14 mouse cellular contexts compared by ENCODE assay signal in genomic region chr12:79814312-79815091, GRCm38 (mm10).
A peak's percentile ranks its signal among the peaks of the same experiment; 100 is the strongest.
DNase-seq lines count a peak whose midpoint lies in the region; ATAC-seq and TF ChIP-seq lines count a peak whose summit lies in the region.
"Had no signal": no experiment of that assay in that cellular context is flagged by ENCODE, and none has a peak within 500 bp of the region (broad histone marks: within the 10 kb centered on the region; RNA-seq: fewer than 3 reads in every experiment).

No protein-coding gene starts in this region.

- intact Hi-C loops in gastrocnemius, adult 2 months (cut with DNase I), result no loop called here
- intact Hi-C loops in gastrocnemius, postnatal 36 days (cut with DNase I), result no loop called here

- no peak for TF ChIP-seq CTCF in gastrocnemius, adult 2 months (IDR thresholded peaks at IDR 0.05)
- no peak for TF ChIP-seq CTCF in forebrain, postnatal 0 days (IDR thresholded peaks at IDR 0.05; ENCODE audit: low read depth)

- 0 out of 2 replicates have a peak overlapping the region, but pooled peaks have one; percentile 34 for H3K9ac ChIP-seq in neural tube, embryonic 13.5 days
- H3K9ac ChIP-seq in forebrain, postnatal 0 days, result no peak overlapping the region
- H3K9ac ChIP-seq in midbrain, embryonic 15.5 days, result no peak overlapping the region
- H3K9ac ChIP-seq: heart, embryonic 13.5 days; limb, embryonic 15.5 days; lung, embryonic 15.5 days had no signal

- no peak for ATAC-seq in neural tube, embryonic 13.5 days (ENCODE audit: low read depth)
- no peak for ATAC-seq in forebrain, postnatal 0 days
- no peak for ATAC-seq in midbrain, embryonic 15.5 days (replicated peaks)

- H3K27me3 ChIP-seq in neural tube, embryonic 13.5 days, result no peaks in the 10 kb centered on the region
- no peaks in the 10 kb centered on the region for H3K27me3 ChIP-seq in forebrain, postnatal 0 days (ENCODE audit: insufficient read depth, low read length)
- H3K27me3 ChIP-seq in midbrain, embryonic 15.5 days (replicated peaks), result no peaks in the 10 kb centered on the region
- H3K27me3 ChIP-seq: heart, embryonic 13.5 days; limb, embryonic 15.5 days; lung, embryonic 15.5 days had no signal

- H3K27ac ChIP-seq in gastrocnemius, adult 2 months, result 0 out of 2 replicates have a peak overlapping the region, but pooled peaks have one; percentile 28
- H3K27ac ChIP-seq in neural tube, embryonic 13.5 days (replicated peaks), result no peak overlapping the region
- no peak overlapping the region for H3K27ac ChIP-seq in forebrain, postnatal 0 days (ENCODE audit: low read depth, low read length)
- no peak overlapping the region for H3K27ac ChIP-seq in midbrain, embryonic 15.5 days
- H3K27ac ChIP-seq: heart, embryonic 13.5 days; limb, embryonic 15.5 days; lung, embryonic 15.5 days had no signal

- H3K4me1 ChIP-seq in neural tube, embryonic 13.5 days (replicated peaks), result peaks cover 20% of the 10 kb centered on the region
- 0 out of 2 replicates have a peak, but pooled peaks cover 4% of the 10 kb centered on the region for H3K4me1 ChIP-seq in forebrain, postnatal 0 days (ENCODE audit: insufficient read depth)
- peaks cover 17% of the 10 kb centered on the region for H3K4me1 ChIP-seq in midbrain, embryonic 15.5 days

- peak; percentile 74 for DNase-seq in gastrocnemius, adult 2 months
- DNase-seq in gastrocnemius, postnatal 36 days, result no peak
- no peak for DNase-seq in neural tube, embryonic 10.5 days (ENCODE audit: extremely low spot score, low spot score)
- no peak for DNase-seq in forebrain, postnatal 0 days
- DNase-seq in thymus, postnatal 10 days (ENCODE audit: low spot score in 2 of 2), result no peak
- DNase-seq in urinary bladder, adult 18-20 months (ENCODE audit: low spot score in 2 of 2), result no peak
- DNase-seq: adrenal gland, postnatal 14 days; cerebellum, postnatal 14 days; kidney, adult 8-10 months had no signal

- WGBS in neural tube, embryonic 13.5 days, result 30% methylated on average over 20 of the region's 20 CpGs
- 22% methylated on average over 20 of the region's 20 CpGs for WGBS in forebrain, postnatal 0 days
- WGBS in midbrain, embryonic 15.5 days, result 33% methylated on average over 20 of the region's 20 CpGs

- H3K4me3 ChIP-seq in gastrocnemius, adult 2 months, result no peak overlapping the region
- no peak overlapping the region for H3K4me3 ChIP-seq in neural tube, embryonic 13.5 days
- H3K4me3 ChIP-seq in forebrain, postnatal 0 days (ENCODE audit: low read depth, low read length), result no peak overlapping the region
- no peak overlapping the region for H3K4me3 ChIP-seq in midbrain, embryonic 15.5 days
- H3K4me3 ChIP-seq: heart, embryonic 13.5 days; limb, embryonic 15.5 days; lung, embryonic 15.5 days had no signal

- peak overlapping the region; percentile 30; the same call in 1 of the 2 replicates for H3K4me2 ChIP-seq in neural tube, embryonic 13.5 days
- H3K4me2 ChIP-seq in forebrain, postnatal 0 days (ENCODE audit: low read depth), result peak overlapping the region; percentile 10; the same call in 1 of the 2 replicates
- peak overlapping the region; percentile 22; the same call in 1 of the 2 replicates for H3K4me2 ChIP-seq in midbrain, embryonic 15.5 days
- H3K4me2 ChIP-seq: heart, embryonic 13.5 days; limb, embryonic 15.5 days; lung, embryonic 15.5 days had no signal

- no peaks in the 10 kb centered on the region for H3K9me3 ChIP-seq in neural tube, embryonic 13.5 days
- no peaks in the 10 kb centered on the region for H3K9me3 ChIP-seq in forebrain, postnatal 0 days (ENCODE audit: low read length)
- H3K9me3 ChIP-seq in midbrain, embryonic 15.5 days, result no peaks in the 10 kb centered on the region
- H3K9me3 ChIP-seq: heart, embryonic 13.5 days; limb, embryonic 15.5 days; lung, embryonic 15.5 days had no signal

- H3K36me3 ChIP-seq in neural tube, embryonic 13.5 days, result no peaks in the 10 kb centered on the region
- no peaks in the 10 kb centered on the region for H3K36me3 ChIP-seq in forebrain, postnatal 0 days (ENCODE audit: insufficient read depth)
- no peaks in the 10 kb centered on the region for H3K36me3 ChIP-seq in midbrain, embryonic 15.5 days (replicated peaks)
- H3K36me3 ChIP-seq: heart, embryonic 13.5 days; limb, embryonic 15.5 days; lung, embryonic 15.5 days had no signal
